Mouse (Mus musculus): Measurements from ENCODE around the gene Tmem39a.

DNA sequence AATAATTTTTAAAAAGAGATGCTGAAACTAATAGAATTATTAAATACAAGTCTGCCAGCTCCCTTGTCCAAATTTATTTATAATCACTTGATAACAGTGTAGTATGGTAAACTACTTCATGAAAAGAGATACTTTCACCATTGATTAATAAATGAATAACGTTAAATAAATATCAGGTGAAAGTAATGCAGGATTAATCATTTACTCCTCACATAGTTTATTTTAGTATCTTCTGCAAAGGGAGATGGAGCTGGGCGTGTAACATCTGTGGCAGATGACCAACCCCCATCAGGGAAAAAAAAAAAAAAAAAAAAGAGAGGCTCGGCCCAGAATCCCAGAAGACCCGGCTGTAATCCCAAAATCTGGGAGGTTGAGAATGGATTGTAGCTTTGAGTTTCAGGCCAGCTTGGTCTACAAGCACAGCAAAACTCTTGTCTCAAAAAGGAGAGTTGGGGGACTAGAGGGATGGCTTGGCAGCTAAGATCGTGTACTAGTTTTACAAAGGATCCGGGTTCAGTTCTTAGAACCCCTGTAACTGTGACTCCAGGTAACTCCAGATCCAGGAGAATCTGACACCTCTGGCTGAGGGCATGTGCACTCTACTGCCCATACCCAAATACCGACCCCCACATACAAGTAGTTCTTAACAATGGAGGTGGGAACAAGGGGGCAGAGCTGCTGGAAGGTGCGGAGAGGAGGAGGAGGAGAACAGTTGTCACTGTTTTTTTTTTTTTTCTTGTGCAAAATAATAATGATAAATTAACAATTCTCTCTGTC, 37.1 kb upstream of the Tmem39a start:
- TF ChIP-seq CTCF (IDR thresholded peaks at IDR 0.05; ENCODE audit: extremely low read depth, insufficient read depth, low read length) (no peak), POLR2A (IDR thresholded peaks at IDR 0.05; ENCODE audit: extremely low read depth, insufficient read depth, low read length) (no peak)
